Mouse (Mus musculus) forebrain, embryonic 15.5 days (tissue): ENCODE data around the gene Ndufa5. TPM values are rescaled to one million over a fixed set of nuclear protein-coding genes. Genes with fewer than 3 reads are reported as not detected.
A peak's percentile ranks its signal among the peaks of the same experiment; 100 is the strongest.

ENCODE experiments used
- ATAC-seq: fragments of 200-750 bp; cut with Nextera tagmentation; replicated peaks from 2 replicates; pipeline ENCODE4 v1.8.0; 2017; ENCODE audit warnings: mild to moderate bottlenecking, moderate TSS enrichment, moderate library complexity
- H3K27ac ChIP-seq: fragments of 300-500 bp; sonication (generic); replicated peaks from 2 replicates; pipeline ENCODE4 v1.5.1; 2015; ENCODE audit warnings: mild to moderate bottlenecking, inconsistent platforms
- H3K27me3 ChIP-seq: fragments of 300-500 bp; sonication (generic); 2 replicates; pipeline ENCODE4 v1.6.1; 2015; ENCODE audit warnings: inconsistent platforms
- H3K36me3 ChIP-seq: fragments of 300-500 bp; sonication (generic); 2 replicates; pipeline ENCODE4 v1.6.1; 2015; ENCODE audit warnings: mild to moderate bottlenecking, inconsistent platforms
- H3K4me1 ChIP-seq: fragments of 300-500 bp; sonication (generic); 2 replicates; pipeline ENCODE4 v1.6.1; 2015; ENCODE audit warnings: inconsistent platforms
- H3K4me2 ChIP-seq: fragments of 300-500 bp; sonication (generic); replicated peaks from 2 replicates; pipeline ENCODE4 v1.6.1; 2015; ENCODE audit warnings: mild to moderate bottlenecking, inconsistent platforms
- H3K4me3 ChIP-seq: fragments of 300-500 bp; sonication (generic); 2 replicates; pipeline ENCODE4 v1.5.1; 2015; ENCODE audit warnings: mild to moderate bottlenecking, inconsistent platforms
- H3K9ac ChIP-seq: fragments of 300-500 bp; sonication (generic); replicated peaks from 2 replicates; pipeline ENCODE4 v1.6.1; 2015; ENCODE audit warnings: mild to moderate bottlenecking, inconsistent platforms
- H3K9me3 ChIP-seq: fragments of 300-500 bp; sonication (generic); 2 replicates; pipeline ENCODE4 v1.6.1; 2016; ENCODE audit warnings: inconsistent platforms
- WGBS: fragments of 180-500 bp; shearing (Covaris S2); methylation state at CpG from one replicate; pipeline ENCODE4 v1.1.7; 2015; ENCODE audit warnings: mixed read lengths; 5-methylcytosine and 5-hydroxymethylcytosine counted together
- polyA plus RNA-seq: library from polyadenylated mRNA; unstranded; fragments of >200 nt; fragmentation: Nextera tagmentation; extraction: Ambion mirVana; gene quantifications from 2 replicates; pipeline ENCODE4 v1.2.1, GENCODE M21; 2015

Gene Ndufa5
- 313 and 328 TPM in 2 replicates for polyA plus RNA-seq

DNA sequence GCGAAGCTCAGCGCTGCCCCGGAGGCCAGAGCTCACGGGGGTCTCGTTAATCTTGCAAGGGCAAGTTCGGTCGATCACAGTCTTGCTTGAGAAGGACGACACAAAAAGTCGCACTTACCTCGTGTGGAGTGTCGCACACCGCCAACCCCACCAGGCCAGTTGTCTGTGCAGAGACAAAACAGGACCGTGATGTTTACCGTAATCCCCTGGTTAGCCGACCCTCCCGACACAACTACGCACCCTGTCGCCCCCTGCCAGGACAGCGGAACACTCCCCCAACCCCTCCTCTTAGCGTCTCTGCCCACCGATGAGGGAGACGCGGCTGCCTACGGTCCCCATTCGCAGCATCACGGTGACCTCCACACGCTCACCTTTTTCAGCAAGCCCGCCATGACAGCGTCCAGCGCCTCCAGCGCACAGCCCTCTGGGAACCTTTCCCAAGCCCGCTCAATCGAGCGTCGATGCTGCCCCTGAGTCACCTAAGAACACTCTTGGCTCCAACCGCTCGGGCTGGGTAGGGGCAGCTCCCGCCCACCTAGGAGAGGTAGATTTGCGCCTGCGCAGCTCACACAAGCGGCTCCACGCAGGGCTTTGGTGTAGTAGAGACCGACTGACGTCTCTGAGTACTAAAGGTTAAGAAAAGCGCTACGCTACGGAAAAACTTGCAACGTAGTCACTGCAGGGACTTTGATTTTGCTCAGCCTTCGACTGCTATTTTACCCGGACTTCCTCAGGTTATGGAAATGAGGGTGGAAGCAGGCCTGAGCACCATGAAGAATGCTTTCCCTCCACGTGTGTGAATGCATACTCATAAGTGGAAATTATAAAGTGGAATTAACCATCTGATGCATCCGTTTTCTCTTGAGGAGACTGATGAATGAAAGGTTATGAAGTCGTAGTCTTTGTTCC is at the start of gene Ndufa5:
Gene Ndufa5, minus strand, starts transcription at position 859 of the 909 bp plus-strand sequence.
- H3K4me3 ChIP-seq = peak within 1 kb of the TSS; percentile 69
- WGBS = under 1% methylated on average over 53 of the region's 53 CpGs
- 0 out of 2 replicates have a peak, but pooled peaks cover 2% of the 10 kb centered on the region for H3K36me3 ChIP-seq
- H3K9me3 ChIP-seq = no peaks in the 10 kb centered on the region
- H3K9ac ChIP-seq = peak within 1 kb of the TSS; percentile 69
- ATAC-seq = peak; percentile 98
- H3K27me3 ChIP-seq = no peaks in the 10 kb centered on the region
- H3K27ac ChIP-seq = peak within 1 kb of the TSS; percentile 19; the same call in 1 of the 2 replicates
- H3K4me1 ChIP-seq = peaks cover 27% of the 10 kb centered on the region
- H3K4me2 ChIP-seq = peak within 1 kb of the TSS; percentile 69

DNA sequence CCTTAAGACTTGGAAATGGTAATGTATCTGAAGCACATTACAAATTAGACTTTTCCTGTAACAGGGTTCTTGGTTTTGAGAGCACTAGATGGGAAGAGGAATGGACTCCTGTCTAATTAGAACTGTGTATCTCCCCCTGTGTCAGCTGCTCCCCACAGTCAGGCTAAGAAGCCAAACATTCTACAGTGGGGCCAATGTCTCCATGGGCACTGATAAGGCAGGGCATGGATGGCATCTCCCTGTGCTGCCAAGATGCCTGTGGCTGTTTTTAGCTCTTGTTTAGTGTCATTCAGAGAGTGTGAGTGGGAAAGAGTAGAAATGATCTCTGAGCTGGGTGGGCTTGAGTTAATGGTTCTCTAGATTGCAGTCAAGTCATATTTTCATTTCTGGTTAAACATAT is 45.5 kb upstream of the Ndufa5 start:
- ATAC-seq = no peak
- Histone ChIP-seq H3K9ac (no peak overlapping the region), H3K27me3 (no peaks in the 10 kb centered on the region), H3K4me1 (no peaks in the 10 kb centered on the region), H3K4me3 (no peak overlapping the region), H3K9me3 (no peaks in the 10 kb centered on the region), H3K4me2 (no peak overlapping the region), H3K27ac (no peak overlapping the region), H3K36me3 (no peaks in the 10 kb centered on the region)

DNA sequence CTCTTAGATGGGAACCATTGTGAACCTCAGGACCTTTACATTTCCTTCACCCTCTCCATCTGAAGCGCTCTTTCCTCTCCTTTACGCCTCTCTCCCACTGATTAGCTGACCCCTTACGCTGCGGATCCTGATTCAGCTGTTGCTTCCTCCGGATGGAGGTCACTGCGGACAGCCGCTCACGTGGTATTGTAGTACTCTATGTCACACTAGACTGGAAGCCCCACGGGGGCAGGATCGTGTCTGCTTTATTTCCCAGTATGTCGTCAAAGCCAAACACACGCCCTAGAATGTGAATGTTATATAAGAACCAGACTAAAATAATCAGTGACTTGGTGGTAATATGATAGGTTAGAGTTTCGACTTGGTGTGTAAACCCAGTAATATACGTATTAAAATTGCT is 44.6 kb upstream of the Ndufa5 start:
- Histone ChIP-seq H3K9ac (no peak overlapping the region), H3K27me3 (no peaks in the 10 kb centered on the region), H3K27ac (no peak overlapping the region), H3K4me3 (no peak overlapping the region), H3K9me3 (no peaks in the 10 kb centered on the region), H3K36me3 (no peaks in the 10 kb centered on the region), H3K4me2 (no peak overlapping the region), H3K4me1 (no peaks in the 10 kb centered on the region)
- no peak for ATAC-seq
- 92% methylated on average over 14 of the region's 14 CpGs for WGBS

DNA sequence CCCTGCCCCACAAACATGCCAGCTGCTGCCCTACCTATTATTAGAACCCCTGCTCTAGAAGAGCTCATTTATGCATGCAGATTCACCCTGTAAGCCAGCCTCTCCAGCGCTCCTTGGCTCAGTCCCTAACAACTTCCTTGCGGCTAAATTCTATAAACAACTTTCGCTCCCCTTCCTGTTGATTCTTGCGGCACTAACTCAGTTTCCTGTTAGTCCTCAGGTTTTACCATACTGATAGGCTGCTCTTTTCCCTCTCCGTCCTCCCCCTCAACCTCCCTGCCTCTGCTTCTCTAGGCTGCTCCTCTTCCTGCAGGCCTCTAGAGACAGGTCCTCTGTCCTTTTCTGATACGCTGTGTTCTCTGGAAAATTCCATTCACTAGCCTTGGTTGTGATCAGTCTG is 43.3 kb upstream of the Ndufa5 start:
- 84% methylated on average over 6 of the region's 6 CpGs for WGBS
- H3K27me3 ChIP-seq = no peaks in the 10 kb centered on the region
- H3K36me3 ChIP-seq = no peaks in the 10 kb centered on the region
- no peak for ATAC-seq
- no peaks in the 10 kb centered on the region for H3K4me1 ChIP-seq
- no peak overlapping the region for H3K4me2 ChIP-seq
- no peaks in the 10 kb centered on the region for H3K9me3 ChIP-seq
- no peak overlapping the region for H3K27ac ChIP-seq
- no peak overlapping the region for H3K9ac ChIP-seq
- no peak overlapping the region for H3K4me3 ChIP-seq

DNA sequence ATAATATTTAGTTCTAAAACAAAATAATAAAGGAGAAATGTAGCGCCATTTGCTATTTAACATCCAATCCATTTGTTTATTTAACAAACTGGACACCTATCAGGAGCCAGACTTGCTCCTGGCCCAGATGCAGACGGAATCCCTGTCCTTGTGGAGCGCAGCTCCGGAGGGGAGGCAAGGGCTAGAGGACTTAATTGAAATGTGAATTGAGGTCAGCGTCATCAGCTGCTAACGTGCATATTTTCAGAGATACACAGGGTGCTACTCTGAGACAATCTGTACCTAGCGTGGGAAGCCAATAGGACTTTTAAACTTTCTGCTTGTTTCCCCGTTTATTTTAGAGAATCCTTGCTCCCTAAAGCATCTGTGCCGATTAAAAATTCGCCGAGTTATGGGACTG is 42.5 kb upstream of the Ndufa5 start:
- 82% methylated on average over 11 of the region's 11 CpGs for WGBS
- Histone ChIP-seq H3K27ac (no peak overlapping the region), H3K9me3 (no peaks in the 10 kb centered on the region), H3K27me3 (no peaks in the 10 kb centered on the region), H3K4me1 (no peaks in the 10 kb centered on the region), H3K36me3 (no peaks in the 10 kb centered on the region), H3K4me2 (no peak overlapping the region), H3K4me3 (no peak overlapping the region), H3K9ac (no peak overlapping the region)
- ATAC-seq = no peak

DNA sequence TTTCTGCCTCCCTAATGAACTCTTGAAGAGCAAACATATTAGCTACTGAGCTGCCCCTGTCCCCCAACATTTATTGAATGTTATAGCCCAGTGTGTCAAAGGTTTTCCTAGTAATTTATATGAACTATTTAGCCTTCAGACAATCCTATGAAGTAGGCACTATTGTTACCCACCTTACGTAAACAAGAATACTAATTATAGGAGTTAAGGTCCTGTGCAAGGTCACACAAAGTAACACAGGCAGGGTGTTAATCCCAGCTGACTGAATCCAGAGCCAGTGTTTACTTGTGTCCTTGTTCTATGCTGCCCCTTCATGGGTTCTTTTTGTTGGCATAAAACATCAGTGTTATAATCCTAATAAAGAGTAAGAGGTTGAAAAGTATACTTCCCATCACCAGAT is 41.9 kb upstream of the Ndufa5 start:
- Histone ChIP-seq H3K4me3 (no peak overlapping the region), H3K4me1 (no peaks in the 10 kb centered on the region), H3K36me3 (no peaks in the 10 kb centered on the region), H3K9ac (no peak overlapping the region), H3K9me3 (no peaks in the 10 kb centered on the region), H3K27ac (no peak overlapping the region), H3K27me3 (no peaks in the 10 kb centered on the region), H3K4me2 (no peak overlapping the region)
- ATAC-seq = no peak
- WGBS = 73% methylated on average over 1 of the region's 1 CpGs

DNA sequence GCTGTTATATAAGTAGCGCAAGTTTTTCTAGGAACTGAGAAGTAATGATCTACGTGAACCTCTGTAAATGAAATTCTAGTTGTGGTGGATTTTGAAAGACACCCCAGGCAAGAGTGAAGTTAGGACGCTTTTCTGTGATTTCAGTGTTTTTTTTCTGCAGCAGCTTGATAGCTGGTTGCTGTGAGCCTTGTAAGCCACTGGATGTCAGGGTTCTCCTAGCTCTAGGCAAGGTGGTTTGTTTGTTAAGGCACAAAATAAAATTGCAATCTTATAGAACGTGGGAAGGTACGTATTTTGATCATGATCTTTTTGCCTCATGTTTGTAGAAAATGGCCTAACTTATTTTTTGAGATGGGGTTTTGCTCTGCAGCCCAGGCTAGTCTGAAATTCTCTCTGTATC is 41.1 kb upstream of the Ndufa5 start:
- WGBS = 88% methylated on average over 5 of the region's 5 CpGs

DNA sequence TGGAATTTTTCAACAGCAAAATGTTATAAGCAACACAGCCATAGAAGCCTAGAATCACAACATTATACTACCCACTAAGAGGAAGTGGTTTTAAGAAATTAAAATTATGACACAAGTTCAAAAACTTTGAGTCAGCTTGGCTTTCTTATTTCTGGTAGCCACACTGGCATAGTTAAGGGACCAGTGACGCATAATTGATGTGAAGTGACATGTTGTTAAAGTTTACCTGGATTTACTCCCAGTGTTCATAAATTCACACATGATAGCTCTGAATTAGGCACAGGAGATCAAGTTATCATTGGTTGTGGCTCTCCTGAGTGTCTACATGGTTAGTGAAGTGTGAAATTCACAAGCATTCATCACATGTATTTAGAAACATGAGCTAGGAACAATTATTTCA is 37.1 kb upstream of the Ndufa5 start:
- no peaks in the 10 kb centered on the region for H3K36me3 ChIP-seq
- no peaks in the 10 kb centered on the region for H3K27me3 ChIP-seq
- ATAC-seq = no peak
- no peaks in the 10 kb centered on the region for H3K9me3 ChIP-seq
- no peak overlapping the region for H3K4me2 ChIP-seq
- no peak overlapping the region for H3K4me3 ChIP-seq
- H3K9ac ChIP-seq = no peak overlapping the region
- no peak overlapping the region for H3K27ac ChIP-seq
- 94% methylated on average over 1 of the region's 1 CpGs for WGBS
- no peaks in the 10 kb centered on the region for H3K4me1 ChIP-seq

More for the DNA sequence above, 41.1 kb upstream of the Ndufa5 start:
- Histone ChIP-seq H3K36me3 (no peaks in the 10 kb centered on the region), H3K4me3 (no peak overlapping the region), H3K9ac (no peak overlapping the region), H3K4me2 (no peak overlapping the region), H3K4me1 (no peaks in the 10 kb centered on the region), H3K27ac (no peak overlapping the region), H3K9me3 (no peaks in the 10 kb centered on the region), H3K27me3 (no peaks in the 10 kb centered on the region)
- ATAC-seq = no peak

DNA sequence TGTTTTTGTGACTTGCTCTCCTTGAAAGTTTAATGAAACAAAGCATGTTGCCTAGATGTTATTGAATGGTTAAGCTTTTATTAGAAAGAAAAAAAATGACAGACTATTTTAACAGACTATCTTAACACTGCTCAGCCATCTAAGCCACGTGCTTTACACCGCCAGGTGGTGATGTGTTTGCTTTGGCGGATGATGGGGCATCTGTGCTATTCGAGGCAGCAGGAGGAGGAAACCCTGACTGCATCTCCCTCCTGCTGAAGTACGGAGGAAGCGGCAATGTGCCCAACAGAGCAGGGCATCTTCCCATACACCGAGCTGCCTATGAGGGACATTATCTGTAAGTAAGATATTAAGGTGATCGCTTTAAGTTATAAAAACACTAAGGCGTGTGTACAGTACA is 36.3 kb upstream of the Ndufa5 start:
- H3K4me3 ChIP-seq = no peak overlapping the region
- H3K27me3 ChIP-seq = no peaks in the 10 kb centered on the region
- H3K4me1 ChIP-seq = no peaks in the 10 kb centered on the region
- H3K4me2 ChIP-seq = no peak overlapping the region
- WGBS = 78% methylated on average over 9 of the region's 9 CpGs
- no peak overlapping the region for H3K27ac ChIP-seq
- ATAC-seq = no peak
- no peaks in the 10 kb centered on the region for H3K36me3 ChIP-seq
- no peaks in the 10 kb centered on the region for H3K9me3 ChIP-seq
- H3K9ac ChIP-seq = no peak overlapping the region

DNA sequence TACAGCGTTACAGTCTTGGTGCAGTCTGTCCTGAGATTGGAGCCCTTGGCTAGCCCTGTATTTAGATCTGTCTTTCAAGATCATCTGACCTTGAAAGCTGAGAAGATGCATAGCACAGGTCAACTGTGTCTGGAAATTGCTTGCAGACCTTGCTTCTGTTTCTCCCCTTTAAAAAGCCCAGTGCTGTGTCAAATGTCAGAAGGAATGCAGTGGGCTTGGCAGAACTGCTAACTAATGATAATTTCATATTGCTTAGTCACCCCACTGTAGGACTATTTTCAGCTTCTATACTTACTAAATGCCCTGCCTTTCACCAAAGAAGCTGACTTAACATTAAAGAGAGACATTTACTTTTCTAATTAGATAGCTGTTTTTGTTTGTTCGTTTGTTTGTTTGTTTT is 27.7 kb upstream of the Ndufa5 start:
- Histone ChIP-seq H3K9me3 (no peaks in the 10 kb centered on the region), H3K27me3 (no peaks in the 10 kb centered on the region), H3K4me3 (no peak overlapping the region), H3K36me3 (no peaks in the 10 kb centered on the region), H3K4me2 (no peak overlapping the region), H3K4me1 (no peaks in the 10 kb centered on the region), H3K9ac (no peak overlapping the region), H3K27ac (no peak overlapping the region)
- no peak for ATAC-seq
- WGBS = 89% methylated on average over 2 of the region's 2 CpGs

DNA sequence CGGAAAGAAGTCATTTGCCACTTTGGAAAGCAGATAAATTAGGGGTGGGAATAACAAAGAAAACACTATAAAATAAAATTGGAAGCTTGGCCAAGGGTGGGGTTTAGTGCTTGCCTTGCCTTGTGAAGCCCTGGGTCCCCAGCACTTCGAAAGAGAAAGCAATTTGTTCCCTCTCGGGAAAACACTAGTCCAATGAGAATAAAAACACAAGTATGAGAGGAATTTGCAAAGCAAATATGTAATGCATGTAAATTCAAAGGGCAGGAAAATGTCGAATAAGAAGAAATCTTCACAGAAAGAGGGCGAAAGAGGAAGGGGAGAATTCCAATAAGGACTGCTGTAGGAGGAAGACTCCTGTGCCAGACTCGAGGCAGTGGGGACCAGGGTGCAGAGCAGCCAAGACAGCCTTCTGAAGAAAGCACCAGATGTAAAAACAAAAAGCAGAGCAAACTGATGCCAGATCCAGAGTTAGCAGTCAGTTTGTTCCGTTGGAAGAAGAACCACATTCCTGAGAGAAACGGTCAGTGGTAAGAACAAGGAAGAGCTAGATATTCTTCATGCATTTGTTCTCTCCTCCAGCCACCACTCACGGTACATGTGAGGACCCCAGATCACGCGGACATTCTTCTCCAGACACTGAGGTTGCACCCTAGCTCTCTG is 26.7 kb upstream of the Ndufa5 start:
- H3K9me3 ChIP-seq = no peaks in the 10 kb centered on the region
- H3K4me3 ChIP-seq = no peak overlapping the region
- no peak overlapping the region for H3K4me2 ChIP-seq
- H3K4me1 ChIP-seq = no peaks in the 10 kb centered on the region
- H3K27ac ChIP-seq = no peak overlapping the region
- no peaks in the 10 kb centered on the region for H3K27me3 ChIP-seq
- H3K36me3 ChIP-seq = no peaks in the 10 kb centered on the region
- 78% methylated on average over 11 of the region's 11 CpGs for WGBS
- ATAC-seq = no peak
- no peak overlapping the region for H3K9ac ChIP-seq

DNA sequence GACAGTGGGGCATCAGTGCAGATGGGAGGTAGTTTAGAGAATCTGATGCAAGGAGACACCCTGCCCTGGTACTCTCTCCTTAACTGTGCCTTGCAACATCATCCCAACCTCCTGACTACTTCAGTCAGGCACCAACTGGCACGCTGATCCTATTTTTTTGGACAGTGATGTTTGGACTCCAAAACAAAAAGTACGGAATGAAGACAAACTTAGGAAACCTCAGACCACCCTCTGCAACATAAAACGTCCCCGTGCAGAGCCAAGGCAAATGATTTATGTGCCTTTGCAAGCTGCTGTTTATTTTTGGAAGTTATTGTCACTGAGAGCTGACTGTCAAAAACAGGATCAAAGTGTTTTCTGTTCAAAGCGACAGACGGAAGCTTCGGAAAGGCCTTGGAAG is 24.2 kb upstream of the Ndufa5 start:
- ATAC-seq = no peak
- Histone ChIP-seq H3K9me3 (no peaks in the 10 kb centered on the region), H3K4me3 (no peak overlapping the region), H3K36me3 (no peaks in the 10 kb centered on the region), H3K4me1 (no peaks in the 10 kb centered on the region), H3K27ac (no peak overlapping the region), H3K9ac (no peak overlapping the region), H3K27me3 (no peaks in the 10 kb centered on the region), H3K4me2 (no peak overlapping the region)
- 85% methylated on average over 7 of the region's 7 CpGs for WGBS
